Mouse (Mus musculus) midbrain, embryonic 12.5 days (tissue): ENCODE data around the gene Mcrip1. TPM values are rescaled to one million over a fixed set of nuclear protein-coding genes. Genes with fewer than 3 reads are reported as not detected.

ENCODE experiments used
- ATAC-seq: fragments of 200-750 bp; cut with Nextera tagmentation; 2 replicates; pipeline ENCODE4 v1.8.0; 2017; ENCODE audit warnings: low read depth, moderate TSS enrichment, moderate library complexity; ENCODE audit not compliant: low FRiP score
- H3K27ac ChIP-seq: fragments of 300-500 bp; sonication (generic); replicated peaks from 2 replicates; pipeline ENCODE4 v1.5.1; 2016; ENCODE audit warnings: mild to moderate bottlenecking
- H3K27me3 ChIP-seq: fragments of 300-500 bp; sonication (generic); 2 replicates; pipeline ENCODE4 v1.6.1; 2016; ENCODE audit warnings: mild to moderate bottlenecking
- H3K36me3 ChIP-seq: fragments of 300-500 bp; sonication (generic); 2 replicates; pipeline ENCODE4 v1.6.1; 2016
- H3K4me1 ChIP-seq: fragments of 300-500 bp; sonication (generic); 2 replicates; pipeline ENCODE4 v1.6.1; 2016
- H3K4me2 ChIP-seq: fragments of 300-500 bp; sonication (generic); replicated peaks from 2 replicates; pipeline ENCODE4 v1.6.1; 2016; ENCODE audit warnings: mild to moderate bottlenecking, moderate library complexity
- H3K4me3 ChIP-seq: fragments of 300-500 bp; sonication (generic); 2 replicates; pipeline ENCODE4 v1.5.1; 2016; ENCODE audit warnings: mild to moderate bottlenecking
- H3K9ac ChIP-seq: fragments of 300-500 bp; sonication (generic); replicated peaks from 2 replicates; pipeline ENCODE4 v1.6.1; 2016; ENCODE audit warnings: mild to moderate bottlenecking, moderate library complexity
- H3K9me3 ChIP-seq: fragments of 300-500 bp; sonication (generic); 2 replicates; pipeline ENCODE4 v1.6.1; 2016; ENCODE audit warnings: mild to moderate bottlenecking
- WGBS: fragments of 180-500 bp; shearing (Covaris S2); methylation state at CpG from one replicate; pipeline ENCODE4 v1.1.7; 2016; 5-methylcytosine and 5-hydroxymethylcytosine counted together
- polyA plus RNA-seq: library from polyadenylated mRNA; unstranded; fragments of >200 nt; fragmentation: Nextera tagmentation; extraction: Ambion mirVana; gene quantifications from 2 replicates; pipeline ENCODE4 v1.2.1, GENCODE M21; 2016

Mcrip1 gene
- polyA plus RNA-seq, 1 experiment from 2014 or later: 232 TPM

DNA sequence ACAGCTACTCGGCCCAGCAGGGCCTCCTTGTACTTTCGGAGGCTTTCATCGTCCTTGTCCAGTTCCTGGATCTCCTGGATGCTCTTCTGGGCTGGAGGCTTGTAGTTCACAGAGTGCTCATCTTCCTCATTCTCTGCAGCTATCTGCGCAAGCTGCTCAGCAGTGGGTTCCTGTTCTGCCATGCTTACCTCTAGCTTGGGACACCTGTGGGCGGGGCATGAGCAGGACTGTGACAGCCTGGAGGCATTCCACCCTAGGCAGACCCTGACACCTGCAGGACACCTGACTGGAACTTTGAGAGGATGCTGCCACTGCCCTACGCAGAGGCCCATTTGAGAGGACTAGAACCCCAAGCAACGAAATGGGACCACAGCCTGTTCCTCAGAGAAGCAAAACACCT lies 30.7 kb upstream of the Mcrip1 start:
- peaks cover 43% of the 10 kb centered on the region for H3K36me3 ChIP-seq
- WGBS: 61% methylated on average over 7 of the region's 7 CpGs
- H3K4me2 ChIP-seq: peak overlapping the region; percentile 92
- H3K27ac ChIP-seq: peak overlapping the region; percentile 93
- peaks cover 4% of the 10 kb centered on the region; the same call in 1 of the 2 replicates for H3K9me3 ChIP-seq
- ATAC-seq: no peak
- H3K27me3 ChIP-seq: no peaks in the 10 kb centered on the region
- H3K4me1 ChIP-seq: peaks cover 33% of the 10 kb centered on the region
- H3K4me3 ChIP-seq: peak overlapping the region; percentile 92
- H3K9ac ChIP-seq: peak overlapping the region; percentile 97

DNA sequence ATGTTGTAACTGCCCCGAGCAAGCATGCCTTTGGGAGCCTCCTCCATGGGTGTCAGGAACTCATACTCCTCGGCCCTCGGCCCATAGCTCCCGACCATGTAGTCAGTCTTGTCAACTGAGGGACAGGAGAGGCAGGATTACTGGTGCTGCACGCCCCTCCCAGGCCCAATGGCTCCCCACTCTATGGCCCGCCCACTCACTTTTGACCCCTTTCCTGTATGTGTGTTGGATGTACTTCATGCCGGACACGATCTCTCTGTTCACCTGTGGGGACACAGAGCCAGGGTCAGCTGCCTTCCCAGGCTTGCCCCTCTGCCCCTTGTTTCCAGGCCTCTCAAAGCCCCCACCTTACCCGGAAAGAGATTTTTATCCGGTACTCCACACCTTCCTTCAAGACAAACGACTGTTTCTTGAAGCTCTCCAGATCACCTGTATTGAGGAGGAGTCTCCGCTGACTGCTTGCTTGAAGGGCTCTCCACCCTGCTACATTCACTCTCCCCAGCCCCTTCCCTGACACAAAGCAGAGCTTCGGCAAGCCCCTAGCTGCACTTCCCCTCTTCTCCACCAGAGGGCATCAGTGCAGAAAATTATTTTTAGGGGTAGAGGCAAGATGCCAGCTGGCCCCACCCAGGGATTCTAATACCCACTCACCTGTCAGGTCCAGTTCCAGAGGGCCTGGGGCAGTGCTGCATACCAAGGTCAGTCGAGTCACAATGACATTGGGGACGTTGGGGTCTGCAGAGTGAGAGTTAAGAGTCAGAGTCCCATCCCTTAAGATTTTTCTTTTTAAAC lies 30.0 kb upstream of the Mcrip1 start:
- no peaks in the 10 kb centered on the region for H3K27me3 ChIP-seq
- 67% methylated on average over 15 of the region's 15 CpGs for WGBS
- peaks cover 39% of the 10 kb centered on the region for H3K36me3 ChIP-seq
- peak overlapping the region; percentile 93 for H3K27ac ChIP-seq
- peaks cover 4% of the 10 kb centered on the region; the same call in 1 of the 2 replicates for H3K9me3 ChIP-seq
- peaks cover 37% of the 10 kb centered on the region for H3K4me1 ChIP-seq
- peak overlapping the region; percentile 97; the same call in 1 of the 2 replicates for H3K9ac ChIP-seq
- H3K4me3 ChIP-seq: peak overlapping the region; percentile 92
- peak; percentile 23; the same call in 1 of the 2 replicates for ATAC-seq
- peak overlapping the region; percentile 92 for H3K4me2 ChIP-seq

DNA sequence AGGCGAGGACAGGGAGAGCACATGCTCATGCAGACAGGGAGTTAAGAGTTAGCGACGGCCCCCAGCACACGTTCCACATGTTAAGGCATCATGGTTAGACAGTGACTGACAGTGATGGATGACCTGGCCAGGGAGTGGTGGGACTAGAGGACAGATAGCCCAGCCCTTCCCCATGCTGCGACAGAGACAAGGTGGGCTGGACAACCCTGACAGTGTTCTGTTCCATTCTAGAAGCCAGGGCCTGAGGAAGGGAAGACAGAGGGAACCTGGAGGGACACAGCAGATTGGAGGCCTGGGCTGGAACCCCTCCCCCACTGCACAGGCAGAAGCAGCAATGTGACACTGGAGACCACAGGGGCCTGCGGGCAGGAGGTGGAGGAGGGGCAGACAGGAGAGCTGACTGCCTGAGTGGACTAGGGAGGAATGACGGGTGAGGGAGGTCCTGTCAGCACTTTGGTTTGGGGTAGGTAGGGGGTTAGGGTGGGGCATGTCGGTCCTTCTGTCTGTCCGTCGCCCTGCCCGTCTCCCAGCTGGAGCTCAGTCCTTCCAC lies 29.2 kb upstream of the Mcrip1 start:
- Histone ChIP-seq H3K4me1 (peaks cover 43% of the 10 kb centered on the region), H3K9ac (no peak overlapping the region; the same call in 1 of the 2 replicates), H3K27ac (peak overlapping the region; percentile 20), H3K27me3 (no peaks in the 10 kb centered on the region), H3K9me3 (peaks cover 2% of the 10 kb centered on the region; the same call in 1 of the 2 replicates), H3K4me2 (no peak overlapping the region), H3K36me3 (peaks cover 31% of the 10 kb centered on the region), H3K4me3 (0 out of 2 replicates have a peak overlapping the region, but pooled peaks have one; percentile 7)
- no peak for ATAC-seq
- 88% methylated on average over 11 of the region's 11 CpGs for WGBS

DNA sequence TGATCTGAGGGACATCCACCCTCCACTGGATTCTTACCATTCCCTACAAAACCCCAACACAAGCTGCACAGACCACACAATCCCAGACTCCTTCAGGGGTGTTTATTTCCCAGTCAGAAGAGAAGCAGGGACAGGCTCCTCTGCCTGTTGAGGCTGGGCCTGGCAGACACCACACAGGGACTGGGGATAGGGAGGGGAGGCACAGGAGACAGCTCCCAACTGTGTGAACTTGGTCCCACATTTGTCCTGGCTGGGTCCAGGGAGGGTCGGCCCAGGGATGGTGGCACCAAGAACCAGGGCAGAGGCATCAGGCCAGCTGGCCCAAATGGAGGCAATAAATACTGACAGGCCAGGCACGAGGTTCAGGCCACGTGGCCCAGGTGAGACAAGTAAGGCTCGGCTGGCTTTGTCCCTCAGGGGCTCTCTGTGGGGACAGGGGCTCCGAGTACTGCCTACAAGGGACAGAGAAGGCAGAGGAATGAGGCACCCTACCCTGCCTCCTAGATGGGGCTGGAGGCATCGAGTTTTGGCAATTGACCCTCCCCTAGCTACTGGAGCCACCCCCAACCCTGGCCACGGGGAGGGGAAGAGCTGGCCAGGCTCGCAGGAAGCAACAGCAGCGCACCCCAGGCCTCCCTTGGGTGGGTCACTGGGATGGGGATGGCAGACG lies 28.6 kb upstream of the Mcrip1 start:
- H3K4me2 ChIP-seq: no peak overlapping the region
- 91% methylated on average over 10 of the region's 10 CpGs for WGBS
- peaks cover 44% of the 10 kb centered on the region for H3K4me1 ChIP-seq
- H3K4me3 ChIP-seq: 0 out of 2 replicates have a peak overlapping the region, but pooled peaks have one; percentile 7
- H3K27me3 ChIP-seq: no peaks in the 10 kb centered on the region
- H3K36me3 ChIP-seq: peaks cover 27% of the 10 kb centered on the region
- H3K27ac ChIP-seq: peak overlapping the region; percentile 20
- H3K9ac ChIP-seq: no peak overlapping the region
- H3K9me3 ChIP-seq: no peaks in the 10 kb centered on the region
- no peak for ATAC-seq

DNA sequence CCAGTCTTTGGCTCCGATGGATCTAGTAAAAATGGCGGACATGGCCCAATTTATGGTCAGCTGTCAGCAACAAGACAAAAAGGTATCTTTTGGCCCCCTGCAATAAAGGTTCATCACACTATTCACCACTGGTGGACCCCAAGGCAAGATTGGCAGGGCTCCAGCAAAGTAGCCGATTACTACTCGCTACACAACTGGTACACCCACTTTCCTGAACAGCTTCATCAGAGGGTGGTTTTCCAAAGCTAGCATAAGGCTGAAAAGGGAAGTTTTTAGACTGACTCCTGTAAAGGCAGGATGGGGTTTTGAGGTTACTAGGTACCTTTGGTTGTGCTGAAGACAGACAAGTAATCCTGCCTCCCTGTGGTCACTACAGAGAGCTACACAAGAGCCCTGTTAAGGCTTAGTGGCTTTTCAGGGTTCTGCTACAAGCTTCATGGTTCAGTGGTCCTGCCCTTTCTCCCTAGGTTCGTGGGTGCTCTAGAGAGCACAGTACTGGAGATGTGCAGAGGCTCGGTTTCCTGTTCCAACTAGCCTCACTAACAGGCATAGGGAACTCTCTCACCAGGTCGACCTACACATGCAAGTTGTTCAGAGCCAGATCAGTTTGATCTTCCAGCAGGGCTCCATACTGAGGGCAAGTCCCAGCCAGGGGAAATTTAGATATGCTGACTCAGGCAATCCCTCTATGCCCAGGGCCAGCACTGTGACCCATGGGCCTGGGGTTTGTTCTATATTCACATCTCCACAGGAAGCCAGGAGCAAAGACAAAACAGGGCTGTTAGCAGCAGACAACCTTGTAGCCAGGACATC lies 27.9 kb upstream of the Mcrip1 start:
- Histone ChIP-seq H3K9me3 (no peaks in the 10 kb centered on the region), H3K4me2 (no peak overlapping the region), H3K9ac (no peak overlapping the region), H3K27ac (no peak overlapping the region), H3K36me3 (peaks cover 27% of the 10 kb centered on the region), H3K4me3 (no peak overlapping the region), H3K4me1 (peaks cover 42% of the 10 kb centered on the region), H3K27me3 (no peaks in the 10 kb centered on the region)
- ATAC-seq: no peak
- WGBS: 83% methylated on average over 7 of the region's 7 CpGs

DNA sequence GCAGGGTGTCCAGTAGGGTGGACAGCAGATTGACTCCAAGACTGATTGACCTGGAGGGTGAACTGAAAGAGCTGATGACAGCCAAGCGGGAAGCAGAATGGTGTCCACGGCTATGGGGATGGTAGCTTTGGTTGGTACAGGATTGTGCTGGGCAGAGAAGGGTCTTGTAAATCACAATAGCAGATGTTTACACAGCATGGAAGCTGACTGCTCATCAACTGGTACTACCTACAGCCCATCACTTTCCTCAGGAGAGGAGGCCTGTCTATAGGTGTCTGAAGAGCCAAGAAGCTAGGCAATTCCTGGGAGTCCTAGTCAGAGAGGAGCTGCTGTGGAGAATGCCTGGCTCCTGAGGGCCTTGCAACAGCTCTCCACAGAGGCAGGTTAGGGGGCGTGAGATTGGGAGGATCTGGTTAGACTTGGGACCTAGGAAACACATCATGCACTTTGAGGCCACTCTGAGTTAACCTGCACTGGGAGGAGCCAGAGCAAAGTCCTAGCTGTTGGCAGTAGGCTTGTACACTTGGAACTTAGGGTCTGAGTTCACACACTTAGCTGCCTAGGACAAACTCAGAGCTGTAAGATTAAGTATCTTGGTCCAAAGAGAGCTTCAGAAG lies 26.9 kb upstream of the Mcrip1 start:
- H3K27me3 ChIP-seq: no peaks in the 10 kb centered on the region
- no peak overlapping the region for H3K4me2 ChIP-seq
- peaks cover 28% of the 10 kb centered on the region for H3K36me3 ChIP-seq
- H3K9me3 ChIP-seq: no peaks in the 10 kb centered on the region
- H3K4me1 ChIP-seq: peaks cover 39% of the 10 kb centered on the region
- no peak overlapping the region for H3K27ac ChIP-seq
- WGBS: 88% methylated on average over 3 of the region's 3 CpGs
- no peak for ATAC-seq
- no peak overlapping the region for H3K4me3 ChIP-seq
- no peak overlapping the region for H3K9ac ChIP-seq

DNA sequence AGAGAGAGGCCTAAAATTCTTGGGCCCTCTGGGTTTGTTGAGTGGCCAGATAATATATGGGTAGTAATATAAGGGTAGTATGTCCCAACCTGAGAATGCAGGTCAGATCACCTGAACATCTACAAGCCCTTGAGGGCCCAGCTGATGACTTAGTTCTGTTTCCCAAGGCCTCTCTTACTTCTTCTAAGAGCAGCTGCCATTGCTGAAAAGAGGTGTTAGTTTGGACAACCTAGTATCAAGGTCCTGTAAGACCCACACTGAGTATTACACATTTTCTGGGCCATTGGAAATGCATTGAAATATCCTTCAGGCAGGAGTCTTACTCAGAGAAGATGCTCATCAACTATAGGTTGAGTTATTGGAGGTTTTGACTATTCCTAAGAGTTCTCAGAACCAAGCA lies 26.4 kb upstream of the Mcrip1 start:
- Histone ChIP-seq H3K27ac (no peak overlapping the region), H3K4me3 (no peak overlapping the region), H3K4me1 (peaks cover 45% of the 10 kb centered on the region), H3K27me3 (no peaks in the 10 kb centered on the region), H3K9ac (no peak overlapping the region), H3K4me2 (no peak overlapping the region), H3K36me3 (peaks cover 33% of the 10 kb centered on the region), H3K9me3 (no peaks in the 10 kb centered on the region)
- ATAC-seq: no peak

DNA sequence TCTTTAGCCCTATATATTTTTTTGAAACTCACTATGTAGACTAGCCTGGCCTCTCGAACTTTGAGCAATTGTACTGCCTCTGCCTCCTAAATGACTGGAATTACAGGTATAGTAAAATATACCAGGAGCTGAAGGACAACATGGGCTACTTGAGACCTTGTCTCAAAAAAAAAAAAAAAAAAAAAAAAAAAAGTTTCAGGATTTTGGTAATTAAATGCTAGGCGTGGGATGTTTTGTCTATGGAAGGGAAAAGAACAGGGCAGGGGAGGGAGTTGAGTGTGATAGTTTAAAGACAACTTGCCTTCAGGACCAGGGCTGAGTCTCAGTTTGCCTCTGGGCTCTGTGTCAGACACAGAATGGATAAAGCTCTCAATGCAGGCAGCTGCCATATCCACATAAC lies 25.5 kb upstream of the Mcrip1 start:
- Histone ChIP-seq H3K27ac (no peak overlapping the region), H3K9me3 (no peaks in the 10 kb centered on the region), H3K4me1 (peaks cover 40% of the 10 kb centered on the region), H3K4me3 (no peak overlapping the region), H3K9ac (no peak overlapping the region), H3K4me2 (no peak overlapping the region), H3K27me3 (no peaks in the 10 kb centered on the region), H3K36me3 (peaks cover 42% of the 10 kb centered on the region)
- WGBS: 89% methylated on average over 2 of the region's 2 CpGs
- no peak for ATAC-seq

DNA sequence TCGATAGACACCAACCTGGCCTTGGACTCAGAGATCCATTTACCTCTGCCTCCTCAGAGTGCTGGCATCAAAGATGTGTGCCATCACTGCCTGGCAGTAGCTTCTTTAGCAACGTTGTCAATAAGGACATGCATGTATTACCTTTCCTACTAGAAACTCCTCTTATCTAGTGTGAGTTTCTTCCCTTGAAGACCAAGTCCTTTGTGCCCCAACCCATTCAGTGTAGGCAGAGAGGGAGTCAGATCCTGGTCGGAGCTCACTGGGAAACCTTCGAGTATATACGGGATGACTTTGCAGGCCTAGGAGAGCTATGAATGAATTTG lies 24.7 kb upstream of the Mcrip1 start:
- H3K4me1 ChIP-seq: peaks cover 32% of the 10 kb centered on the region
- 49% methylated on average over 5 of the region's 5 CpGs for WGBS
- no peaks in the 10 kb centered on the region for H3K27me3 ChIP-seq
- H3K4me3 ChIP-seq: peak overlapping the region; percentile 91
- peak overlapping the region; percentile 83 for H3K4me2 ChIP-seq
- H3K9me3 ChIP-seq: no peaks in the 10 kb centered on the region
- peak overlapping the region; percentile 80 for H3K9ac ChIP-seq
- ATAC-seq: no peak
- H3K36me3 ChIP-seq: peaks cover 44% of the 10 kb centered on the region
- H3K27ac ChIP-seq: no peak overlapping the region

DNA sequence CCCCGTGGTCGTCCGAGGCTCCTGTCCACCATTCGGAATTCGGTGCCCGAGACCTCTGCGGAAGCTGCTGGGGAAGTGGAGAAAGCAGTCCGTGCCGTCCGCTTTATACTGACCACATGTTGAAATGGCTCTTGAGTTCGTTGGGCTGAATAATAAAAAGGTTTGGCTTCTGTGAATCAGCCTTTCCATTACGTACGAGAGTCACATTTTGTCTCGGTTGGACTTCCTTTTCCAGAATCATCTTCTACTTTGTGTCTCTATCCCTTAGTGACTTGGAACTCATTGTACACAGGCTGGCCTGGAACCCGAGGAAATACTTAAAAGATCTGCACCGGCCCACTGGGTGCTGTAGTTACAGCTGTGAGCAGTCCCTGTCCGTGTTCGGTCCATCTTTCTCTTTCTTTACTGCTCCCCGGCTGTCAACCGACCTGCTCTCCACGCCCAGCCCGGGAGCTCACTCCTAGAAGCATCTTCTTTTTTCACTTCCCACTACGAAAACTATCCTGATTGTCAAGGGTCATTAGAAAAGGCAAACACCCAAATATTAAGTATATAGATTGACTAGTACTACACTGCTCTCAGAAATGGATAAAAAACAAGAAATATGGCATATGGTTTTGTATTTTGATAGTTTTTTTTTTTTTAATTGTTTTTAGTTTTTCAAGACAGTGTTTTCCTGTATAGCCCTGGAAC lies 24.2 kb upstream of the Mcrip1 start:
- Histone ChIP-seq H3K4me3 (peak overlapping the region; percentile 91), H3K4me2 (peak overlapping the region; percentile 83), H3K27me3 (no peaks in the 10 kb centered on the region), H3K36me3 (peaks cover 43% of the 10 kb centered on the region), H3K27ac (peak overlapping the region; percentile 93), H3K9ac (peak overlapping the region; percentile 80), H3K4me1 (peaks cover 28% of the 10 kb centered on the region), H3K9me3 (no peaks in the 10 kb centered on the region)
- under 1% methylated on average over 23 of the region's 23 CpGs for WGBS
- peak; percentile 7; the same call in 1 of the 2 replicates for ATAC-seq
